Mouse (Mus musculus) ES-CJ7 (cell line): Measurements from ENCODE around the gene Disp2.

Experiments
- DNase-seq: peaks from one replicate; pipeline ENCODE4 v3.0.0; 2011; ENCODE audit warnings: low read depth, low spot score

Disp2 gene

GRCm38 (mm10) chr2:118759828-118760227 is 19.7 kb upstream of the Disp2 start:
- DNase-seq, result peak; percentile 60

- DNase-seq, result no peak
Observed at GRCm38 (mm10) chr2:118760311-118761025, 19.1 kb upstream of the Disp2 start.

GRCm38 (mm10) chr2:118761358-118761757 is 18.2 kb upstream of the Disp2 start:
- DNase-seq, result no peak

GRCm38 (mm10) chr2:118761906-118762783 is 17.4 kb upstream of the Disp2 start, which contains the start of gene Ccdc9b:
Ccdc9b (minus strand) TSS chr2:118762661.
- peak; percentile 41 for DNase-seq

- no peak for DNase-seq
Observed at GRCm38 (mm10) chr2:118762784-118763148, 16.8 kb upstream of the Disp2 start.

GRCm38 (mm10) chr2:118763469-118763868 is 16.1 kb upstream of the Disp2 start:
- peak; percentile 58 for DNase-seq

- peak; percentile 79 for DNase-seq
Observed at GRCm38 (mm10) chr2:118764094-118764831, 15.3 kb upstream of the Disp2 start.

- no peak for DNase-seq
Observed at GRCm38 (mm10) chr2:118764875-118765274, 14.6 kb upstream of the Disp2 start.

- DNase-seq, result no peak
Observed at GRCm38 (mm10) chr2:118766041-118767033, 13.2 kb upstream of the Disp2 start.

- DNase-seq, result no peak
Observed at GRCm38 (mm10) chr2:118772158-118772874, 7.2 kb upstream of the Disp2 start, which contains the start of gene Phgr1. Phgr1 (plus strand) TSS chr2:118772769.

GRCm38 (mm10) chr2:118774536-118774935 is 5.0 kb upstream of the Disp2 start:
- no peak for DNase-seq

GRCm38 (mm10) chr2:118775396-118775795 is 4.1 kb upstream of the Disp2 start:
- no peak for DNase-seq

GRCm38 (mm10) chr2:118775846-118776245 is 3.7 kb upstream of the Disp2 start:
- DNase-seq, result no peak

- DNase-seq, result no peak
Observed at GRCm38 (mm10) chr2:118776295-118776694, 3.2 kb upstream of the Disp2 start.

GRCm38 (mm10) chr2:118778418-118778817 is 1.1 kb upstream of the Disp2 start:
- no peak for DNase-seq

GRCm38 (mm10) chr2:118779065-118779464 is 454 bp upstream of the Disp2 start:
- no peak for DNase-seq

GRCm38 (mm10) chr2:118781115-118781514 is 1.6 kb downstream of the Disp2 start:
- DNase-seq, result no peak

- DNase-seq, result no peak
Observed at GRCm38 (mm10) chr2:118782303-118782702, 2.8 kb downstream of the Disp2 start.

GRCm38 (mm10) chr2:118783093-118783492 is 3.6 kb downstream of the Disp2 start:
- DNase-seq, result no peak

- DNase-seq, result no peak
Observed at GRCm38 (mm10) chr2:118783663-118784062, 4.1 kb downstream of the Disp2 start.
